Mouse (Mus musculus) adrenal gland, adult 18-20 months (tissue): ENCODE results near the gene Trim45. TPM values are rescaled to one million over a fixed set of nuclear protein-coding genes. Genes with fewer than 3 reads are reported as not detected.

Source experiments
- DNase-seq, 2 experiments: peaks; one replicate each; pipeline ENCODE4 v3.0.0; 2021 to 2022; ENCODE audit warnings: low spot score in 2 of 2
- long read RNA-seq, 2 experiments: library from polyadenylated mRNA; stranded (forward); transcript quantifications; one replicate each; pipeline ENCODE4 v2.0.0; 2021
- total RNA-seq, 2 experiments: library from RNA; stranded (reverse); gene quantifications; 1 replicate in 1 of 2; 2 replicates in 1 of 2; pipeline ENCODE4 v1.2.3; 2021

The Trim45 gene
- total RNA-seq = 1 to 10 TPM; 2.1 to 3.0 TPM
- long read RNA-seq, experiment 1, full-length matches to known transcripts = 5 of 7 reads
- long read RNA-seq, experiment 1, partial matches to known transcripts = 1 of 7 reads
- long read RNA-seq, experiment 1, other reads (novel, unspliced or antisense) = 1 of 7 reads
- long read RNA-seq, experiment 2, full-length matches to known transcripts = 7 of 9 reads
- long read RNA-seq, experiment 2, partial matches to known transcripts = 1 of 9 reads
- long read RNA-seq, experiment 2, other reads (novel, unspliced or antisense) = 1 of 9 reads

DNA sequence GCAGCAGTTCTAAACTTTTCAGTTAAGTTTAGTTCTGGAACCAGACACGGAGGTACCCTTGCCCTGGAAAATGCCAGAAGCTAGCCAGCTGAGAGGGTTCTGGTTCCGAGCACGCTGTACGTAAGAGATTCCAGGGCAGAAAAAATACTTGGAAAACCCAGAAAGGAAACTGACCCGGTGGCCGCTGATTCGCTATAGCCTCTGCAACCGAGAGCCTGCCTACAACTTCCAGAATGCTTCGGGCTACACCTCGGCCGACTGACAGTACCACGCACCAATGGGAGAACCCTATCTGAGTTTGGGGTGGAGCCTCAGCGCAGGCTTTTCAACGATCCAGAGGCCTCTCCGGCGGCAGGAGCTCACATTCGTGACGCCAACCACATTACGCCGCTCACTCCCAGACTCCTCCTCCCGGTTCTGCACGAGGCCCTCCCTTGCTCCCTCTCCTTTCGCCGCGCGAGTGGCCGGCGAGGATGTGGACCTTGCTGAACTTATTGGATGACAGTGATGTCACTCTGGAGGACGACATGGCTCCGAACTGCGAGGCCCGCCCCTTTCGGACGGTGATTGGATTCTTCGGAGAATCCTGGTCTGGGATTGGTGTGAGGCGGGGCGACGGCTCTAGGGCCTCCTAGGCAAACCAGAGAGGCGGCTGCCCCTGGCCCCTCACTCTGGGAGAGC, at the start of gene Trim45:
Gene Trim45 (plus strand): TSS at position 378 of the 681 bp plus-strand sequence.
- peak; percentile 91 to 94 for DNase-seq

DNA sequence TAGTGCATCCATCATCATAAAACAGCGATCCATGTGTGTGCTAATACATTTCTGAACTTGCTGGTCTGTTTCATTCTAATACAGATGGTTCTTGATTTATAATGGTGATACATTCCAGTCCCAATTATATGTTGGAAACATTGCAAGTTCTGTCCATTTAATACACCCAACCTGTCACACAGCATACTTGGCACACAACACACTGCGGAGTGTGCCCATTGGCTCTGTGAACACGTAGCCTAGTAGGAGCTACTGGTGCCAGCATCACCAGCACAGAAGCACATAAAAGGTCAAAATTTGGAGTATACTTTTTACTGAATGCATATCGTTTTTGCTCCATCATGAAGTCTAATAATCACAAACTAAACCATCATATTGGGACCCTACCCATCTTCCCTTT, 44.9 kb upstream of the Trim45 start:
- no peak for DNase-seq

DNA sequence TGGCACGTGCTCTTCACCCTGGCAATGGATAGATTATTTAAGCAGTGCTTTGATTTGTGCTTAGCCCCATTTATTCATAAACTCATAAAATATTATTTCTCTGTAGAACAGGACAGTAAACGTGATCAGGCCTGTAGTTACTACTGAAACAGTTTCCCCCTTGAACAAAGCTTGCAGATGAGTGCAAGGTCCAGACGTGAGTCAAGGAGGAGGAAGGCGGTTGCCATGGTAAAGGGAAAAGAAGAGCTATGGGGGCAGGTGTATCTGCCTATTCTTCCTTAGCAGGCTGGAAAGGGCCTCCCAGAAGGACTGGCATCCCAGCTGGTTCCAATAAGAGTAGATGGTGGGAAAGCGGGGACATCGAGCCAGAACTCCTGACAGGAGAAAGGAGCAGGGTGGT, 40.6 kb upstream of the Trim45 start:
- no peak for DNase-seq

DNA sequence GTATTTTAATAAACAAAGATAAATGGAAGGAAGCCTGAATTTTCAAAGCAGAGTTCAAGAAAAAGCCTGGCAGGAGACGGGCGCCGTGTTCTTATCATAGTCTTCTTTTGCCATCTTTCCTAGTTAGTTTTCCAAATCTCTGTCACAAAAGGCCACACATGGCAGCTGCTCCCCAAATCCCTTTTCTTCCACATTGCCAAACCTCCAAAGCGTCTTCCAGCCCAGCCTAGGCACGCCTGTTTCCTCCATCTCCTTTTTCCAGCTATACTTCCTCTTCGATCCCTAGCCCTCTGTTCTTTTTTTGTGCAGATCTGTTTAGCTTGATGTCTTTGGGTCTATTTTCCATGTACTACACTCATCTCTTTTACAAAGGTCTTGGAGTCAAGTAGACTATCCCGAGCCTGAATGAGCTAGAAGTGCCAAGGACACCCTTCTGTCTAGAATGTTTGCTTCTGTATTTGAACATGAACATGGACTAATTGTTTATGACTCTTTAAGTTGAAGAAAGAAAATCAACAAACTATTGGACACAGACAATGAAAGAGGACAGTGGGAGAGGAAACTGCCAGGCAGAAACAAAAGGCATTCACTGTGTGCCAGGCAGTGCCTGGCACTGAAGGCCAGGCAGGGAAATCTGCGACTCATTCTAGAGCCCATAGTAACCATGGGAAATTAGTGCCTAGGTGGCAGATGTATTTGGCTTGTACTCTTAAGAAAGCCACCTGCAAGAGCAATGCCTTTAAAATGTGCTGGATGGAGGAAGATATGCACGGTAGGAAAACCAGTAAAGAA, 40.0 kb upstream of the Trim45 start:
- no peak for DNase-seq

DNA sequence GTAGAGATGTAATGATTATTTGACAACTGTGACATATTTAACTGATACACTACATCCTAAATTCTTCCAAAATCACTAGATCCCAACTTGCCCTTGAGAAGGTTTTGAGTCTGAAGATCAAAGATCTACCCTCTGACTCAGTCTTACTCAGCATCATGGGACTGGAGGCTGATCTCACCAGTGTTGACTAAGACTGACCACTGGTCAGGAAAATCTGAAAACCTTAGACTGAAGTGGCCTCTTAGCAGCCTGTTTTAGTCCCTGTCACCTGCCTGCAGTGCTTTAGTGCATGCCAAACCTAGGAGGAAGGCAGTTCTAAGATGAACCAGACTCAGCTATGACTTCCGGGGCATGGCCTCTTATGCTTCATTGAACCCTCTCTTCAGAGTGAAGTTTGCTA, 32.8 kb upstream of the Trim45 start:
- peak in 1 of 2 experiments; percentile 7 for DNase-seq

DNA sequence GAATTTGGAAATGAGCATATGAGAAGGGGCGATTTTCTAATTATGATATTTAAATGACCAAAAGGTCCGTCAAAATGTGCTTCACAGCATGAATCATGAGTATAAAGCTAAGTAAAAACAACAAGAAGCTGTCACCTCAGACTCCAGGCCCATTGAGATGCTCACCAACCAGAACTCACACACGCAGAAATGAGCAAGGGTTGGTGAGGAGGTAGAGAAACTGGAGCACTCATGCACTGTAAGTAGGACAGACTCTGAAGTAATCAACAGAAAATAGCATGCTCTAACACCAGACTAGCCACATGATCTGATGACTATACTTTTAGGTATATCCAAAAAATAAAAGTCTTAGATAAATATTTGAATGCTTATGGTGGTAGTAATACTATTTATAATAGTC, 31.6 kb upstream of the Trim45 start:
- DNase-seq = no peak

DNA sequence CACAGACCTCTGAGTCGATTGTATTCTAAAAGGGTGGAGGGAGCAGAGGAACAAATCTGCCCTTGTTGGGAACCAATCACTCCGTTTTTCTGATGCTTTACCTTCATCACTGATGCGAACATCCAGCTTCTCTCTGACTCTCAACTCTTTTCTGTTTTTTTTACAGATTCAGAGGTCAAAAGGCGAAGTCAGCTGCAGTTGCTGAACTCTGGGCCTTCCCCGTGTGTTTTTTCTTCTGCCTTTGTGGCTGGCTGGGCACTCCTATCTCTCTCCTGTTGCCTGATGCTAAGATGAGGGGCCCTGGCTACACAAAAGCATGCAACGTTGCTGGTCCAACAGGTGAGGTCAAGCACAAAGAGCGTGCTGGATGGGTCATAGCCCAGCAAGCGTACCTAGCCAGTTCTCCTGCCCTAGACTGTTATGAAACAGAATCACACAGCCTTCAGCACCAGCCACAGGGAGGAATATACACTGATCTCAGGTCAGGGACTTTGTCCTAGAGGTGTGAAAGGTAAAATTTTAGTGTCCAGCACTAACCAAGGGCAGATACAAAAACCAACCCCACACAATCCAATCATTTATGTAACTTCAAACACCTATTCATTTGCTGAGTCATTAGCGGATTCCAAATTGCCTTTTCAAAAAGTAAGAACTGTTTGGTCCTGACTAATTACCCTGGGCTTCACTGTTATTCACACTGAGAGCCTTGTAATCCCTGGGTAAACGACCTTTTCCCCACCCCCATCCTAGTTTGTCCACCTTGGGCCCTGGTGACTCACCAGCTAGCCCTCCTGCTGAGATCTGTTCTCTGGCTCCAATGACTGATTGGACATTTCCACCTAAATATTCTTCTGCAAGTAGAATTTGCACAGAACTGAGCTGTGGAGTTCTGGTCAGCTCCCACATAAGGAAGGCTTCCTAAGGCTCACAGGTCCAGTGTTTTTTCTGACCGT, 29.3 kb upstream of the Trim45 start:
- peak in 1 of 2 experiments; percentile 24 for DNase-seq

DNA sequence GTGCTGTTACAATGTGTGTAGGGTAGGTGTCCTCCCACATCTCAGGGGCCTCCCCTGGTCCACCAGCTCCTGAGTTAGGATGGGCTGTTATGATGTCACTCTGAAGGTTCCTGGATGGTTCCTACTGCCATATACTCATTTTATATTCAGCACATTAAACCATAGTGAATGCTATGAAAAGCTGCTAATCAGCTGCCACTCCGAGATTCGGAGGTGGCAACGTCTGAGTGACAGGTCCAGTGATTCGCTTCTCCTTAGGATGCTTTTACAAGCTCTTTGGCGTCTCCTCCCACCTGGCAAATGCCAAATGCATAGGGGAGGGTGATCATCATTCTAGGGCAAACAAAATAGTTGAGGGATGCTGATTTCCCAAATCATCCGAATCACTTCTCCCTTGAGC, 26.5 kb upstream of the Trim45 start:
- DNase-seq = no peak

DNA sequence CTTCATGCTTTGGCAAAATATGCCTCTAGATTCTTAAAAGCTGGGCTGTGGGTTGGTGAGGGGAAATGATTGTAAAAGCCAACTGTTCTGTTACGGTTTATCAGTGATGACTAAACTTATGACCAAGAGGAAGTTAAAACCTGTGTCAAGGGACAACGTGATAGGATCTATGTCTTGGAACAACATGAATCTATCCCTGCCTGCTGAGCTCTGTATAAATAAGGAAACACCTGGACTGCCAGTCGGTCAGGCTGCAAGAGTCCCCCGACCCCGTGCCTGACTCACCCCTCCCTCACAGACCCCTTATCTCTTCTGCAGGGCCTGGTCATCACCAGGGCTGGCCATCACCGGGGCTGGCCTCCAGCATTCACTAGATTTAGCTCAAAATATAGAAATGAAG, 15.9 kb upstream of the Trim45 start:
- DNase-seq = no peak

DNA sequence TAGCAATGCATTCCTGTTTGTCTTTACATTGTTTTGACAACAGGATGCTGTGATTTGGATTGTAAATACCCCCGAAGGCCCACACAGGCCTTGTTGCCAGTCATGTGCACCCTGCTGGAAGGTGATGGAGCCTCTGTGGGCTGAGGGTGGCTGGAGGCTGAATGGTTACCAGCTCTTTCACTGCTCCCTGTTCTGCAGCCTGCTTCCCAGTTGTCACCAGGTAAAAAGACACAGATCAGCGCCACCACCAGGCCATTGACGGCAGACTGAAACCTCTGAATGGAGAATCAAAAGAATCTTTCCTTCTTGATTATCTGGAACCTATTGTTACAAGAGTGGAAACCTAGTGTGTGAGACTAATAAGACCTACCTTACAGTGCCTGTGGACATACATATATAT, 15.1 kb upstream of the Trim45 start:
- no peak for DNase-seq

DNA sequence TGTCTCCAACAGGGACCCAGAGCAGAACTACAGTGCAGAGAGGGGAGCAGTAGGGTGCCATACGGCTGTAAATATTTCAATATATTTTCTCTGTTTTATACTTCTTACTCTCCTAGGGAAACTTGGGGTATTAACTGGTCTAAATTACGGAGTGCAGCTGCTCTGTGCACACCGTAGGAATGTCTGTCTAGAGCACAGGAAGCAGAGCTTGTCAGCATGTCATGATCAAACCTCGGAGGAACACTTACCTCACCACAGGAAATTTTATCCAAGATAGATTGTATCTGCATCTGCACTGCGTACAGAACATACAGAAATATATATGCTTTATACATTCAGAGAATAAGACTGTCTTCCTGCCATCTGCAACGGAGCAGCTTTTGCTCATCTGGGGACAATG, 13.4 kb upstream of the Trim45 start:
- DNase-seq = no peak

DNA sequence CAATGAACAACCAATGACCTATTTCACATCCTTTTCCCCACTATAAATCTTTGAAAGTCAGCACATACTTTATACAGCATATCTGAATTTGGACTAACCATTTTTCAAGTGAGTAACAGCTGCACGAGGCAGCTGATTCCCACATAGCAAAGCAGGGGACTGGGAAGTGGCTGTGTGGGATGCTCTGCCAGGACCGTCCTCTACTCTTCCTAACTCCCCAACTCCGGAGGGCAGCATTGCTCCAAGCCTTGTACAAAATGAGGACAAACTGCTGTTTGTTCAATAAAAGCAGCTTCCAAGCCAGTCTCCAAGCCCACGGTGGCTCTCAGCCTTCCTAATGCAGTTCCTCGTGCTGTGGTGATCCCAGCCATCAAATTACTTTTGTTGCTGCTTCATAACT, 11.4 kb upstream of the Trim45 start:
- no peak for DNase-seq

DNA sequence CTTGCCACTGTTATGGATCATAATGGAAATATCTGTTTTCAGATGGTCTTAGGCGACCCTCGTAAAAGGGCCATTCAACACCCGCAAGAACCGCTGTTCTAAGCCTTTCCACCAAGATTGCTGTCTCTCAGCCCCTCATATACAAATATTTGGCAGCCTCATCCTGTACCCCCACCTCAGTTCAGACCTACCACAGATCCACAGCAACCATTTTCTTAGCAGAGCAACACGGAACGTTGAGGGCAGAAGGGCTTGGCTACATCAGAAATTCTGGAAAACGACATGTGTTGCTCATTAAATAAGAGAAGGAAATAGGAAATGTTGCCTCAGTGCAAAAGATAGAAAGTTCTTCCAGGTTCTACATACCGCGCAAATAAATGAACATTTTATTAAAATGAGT, 11.0 kb upstream of the Trim45 start:
- DNase-seq = no peak

DNA sequence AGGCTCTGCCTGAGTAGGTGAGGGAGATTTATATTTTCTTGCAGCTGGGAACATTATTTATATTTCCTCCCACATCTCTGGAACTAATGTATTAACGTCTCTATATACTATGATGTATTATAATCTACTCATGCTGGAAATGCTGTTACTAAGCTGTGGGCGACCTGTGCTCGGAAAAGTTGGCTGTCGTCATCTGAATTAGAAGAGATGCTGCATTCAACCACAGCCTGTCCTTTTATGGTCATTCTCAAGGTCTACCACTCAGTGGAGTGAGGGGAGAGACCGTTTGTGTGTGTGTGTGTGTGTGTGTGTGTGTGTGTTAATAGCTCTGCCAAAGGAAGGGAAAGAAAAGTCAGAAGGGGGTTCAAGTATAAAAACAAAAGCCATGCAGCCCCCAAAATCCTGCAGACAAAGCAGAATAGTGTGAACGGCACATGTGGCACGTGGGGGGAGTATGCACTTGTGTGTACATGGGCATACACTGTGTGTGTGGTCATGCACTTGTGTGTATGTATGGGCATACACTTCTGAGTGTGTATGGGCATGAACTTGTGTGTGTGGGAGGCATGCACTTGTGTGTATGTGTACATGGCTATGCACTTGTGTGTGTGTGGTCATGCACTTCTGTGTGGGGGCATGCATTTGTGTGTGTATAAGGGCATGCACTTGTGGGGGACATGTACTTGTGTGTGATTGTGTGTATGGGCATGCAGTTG, 10.3 kb upstream of the Trim45 start:
- DNase-seq = no peak

DNA sequence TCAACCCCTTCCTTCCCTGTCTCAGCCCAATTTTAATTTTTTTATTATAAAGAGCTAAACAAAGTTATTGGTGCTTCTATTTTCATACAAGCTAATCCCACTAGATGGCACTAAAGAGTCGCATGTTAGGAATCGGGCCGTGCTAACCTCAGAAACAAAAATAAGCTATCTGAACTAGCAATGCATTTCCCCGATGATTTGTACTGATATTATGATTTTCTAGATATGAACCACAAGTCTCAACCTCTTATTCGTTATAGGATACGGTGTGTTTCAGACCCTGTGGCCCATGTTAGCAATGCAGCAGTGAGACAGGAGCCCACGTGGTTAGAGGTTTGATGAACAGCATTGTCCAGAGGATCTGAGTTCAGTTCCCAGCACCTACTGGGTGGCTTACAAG, 5.2 kb upstream of the Trim45 start:
- no peak for DNase-seq

DNA sequence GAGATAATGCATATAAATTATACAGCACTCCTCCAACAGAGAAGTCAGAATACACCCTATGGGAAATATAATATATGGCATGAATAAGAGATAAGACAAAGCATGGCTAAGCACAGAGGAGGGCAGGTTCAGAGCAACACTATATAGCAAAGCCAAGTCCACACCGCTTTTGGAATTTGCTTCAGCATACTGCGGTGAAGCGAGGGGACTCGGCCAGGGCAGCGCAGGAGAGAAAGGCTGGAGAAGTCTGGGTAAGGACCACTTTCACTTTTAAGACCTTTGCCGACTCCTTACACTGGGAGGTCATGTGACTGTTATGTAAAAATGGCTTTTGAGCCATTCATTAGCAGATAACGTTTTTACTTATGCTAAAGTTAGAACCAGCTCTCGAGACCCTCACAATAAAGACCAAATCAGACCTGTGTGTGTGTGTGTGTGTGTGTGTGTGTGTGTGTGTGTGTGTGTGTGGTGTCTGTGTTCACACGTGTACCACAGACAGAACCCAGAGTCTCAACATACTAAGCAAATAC, 1.3 kb upstream of the Trim45 start:
- no peak for DNase-seq

DNA sequence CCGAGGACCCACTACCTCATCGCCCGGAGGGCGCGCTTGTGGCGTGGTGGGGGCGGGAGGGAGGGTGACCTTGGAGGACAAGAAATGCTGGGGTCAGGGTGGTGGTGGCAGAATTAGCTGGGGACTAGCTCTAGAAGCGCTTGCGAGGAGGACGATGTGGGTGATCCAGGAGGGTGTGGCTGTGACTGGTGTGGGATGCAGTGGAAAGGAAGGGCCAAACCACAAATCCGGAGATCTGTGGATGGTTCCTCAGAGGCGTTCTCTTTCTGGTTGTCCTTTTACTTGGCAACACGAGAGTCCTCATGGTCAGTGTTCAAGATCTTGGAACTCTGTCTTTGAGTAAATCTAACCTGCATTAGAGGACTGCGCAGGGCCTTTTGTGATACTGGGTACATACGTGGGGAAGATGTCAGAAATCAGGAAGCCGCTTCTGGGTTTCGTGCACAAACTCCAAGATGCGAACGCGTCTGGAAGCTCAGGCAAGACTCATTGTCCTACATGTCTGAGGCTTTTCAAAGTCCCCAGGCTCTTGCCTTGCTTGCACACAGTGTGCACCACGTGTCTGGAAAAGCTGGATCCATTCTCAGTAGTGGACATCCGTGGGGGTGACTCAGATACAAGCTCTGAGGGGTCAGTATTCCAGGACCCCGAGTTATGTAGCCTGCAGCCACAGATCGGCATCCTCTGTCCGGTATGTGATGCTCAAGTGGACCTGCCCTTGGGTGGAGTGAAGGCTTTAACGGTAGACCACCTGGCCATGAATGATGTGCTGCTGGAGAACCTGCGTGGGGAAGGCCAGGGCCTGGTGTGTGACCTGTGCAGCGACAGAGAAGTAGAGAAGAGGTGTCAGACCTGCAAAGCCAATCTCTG, 739 bp downstream of the Trim45 start:
- DNase-seq = no peak

DNA sequence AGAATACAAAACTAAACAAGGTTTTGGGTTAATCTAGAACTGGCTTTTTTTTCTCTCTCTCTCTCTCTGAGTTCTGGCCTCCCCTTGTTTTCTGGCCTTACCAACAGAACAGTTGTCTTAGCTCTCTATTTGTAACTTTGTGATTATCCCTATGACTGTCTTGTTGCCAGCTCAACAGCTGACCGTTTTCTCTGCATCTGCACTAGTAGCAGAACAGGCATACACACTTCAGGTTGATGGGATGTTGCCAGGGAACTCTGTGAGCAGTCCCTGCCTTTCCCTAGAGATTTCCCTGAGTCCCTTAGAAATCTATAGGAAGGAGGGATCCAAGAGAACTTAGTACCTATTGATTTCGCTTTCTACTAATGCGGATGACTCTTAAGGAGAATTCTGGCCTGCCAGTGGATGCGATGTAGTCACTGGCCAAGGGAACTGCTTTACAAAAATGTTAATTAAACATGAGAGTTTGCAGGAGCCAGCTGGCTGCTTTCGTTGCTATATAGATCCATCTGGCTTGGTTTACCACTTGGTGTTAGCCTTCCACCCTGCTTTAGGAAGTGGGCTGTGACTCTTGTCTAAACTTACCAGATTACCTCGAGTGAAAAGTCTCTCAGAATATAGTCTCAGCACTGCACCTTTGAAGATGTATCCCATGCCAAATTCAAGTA, 2.2 kb downstream of the Trim45 start:
- DNase-seq = no peak

DNA sequence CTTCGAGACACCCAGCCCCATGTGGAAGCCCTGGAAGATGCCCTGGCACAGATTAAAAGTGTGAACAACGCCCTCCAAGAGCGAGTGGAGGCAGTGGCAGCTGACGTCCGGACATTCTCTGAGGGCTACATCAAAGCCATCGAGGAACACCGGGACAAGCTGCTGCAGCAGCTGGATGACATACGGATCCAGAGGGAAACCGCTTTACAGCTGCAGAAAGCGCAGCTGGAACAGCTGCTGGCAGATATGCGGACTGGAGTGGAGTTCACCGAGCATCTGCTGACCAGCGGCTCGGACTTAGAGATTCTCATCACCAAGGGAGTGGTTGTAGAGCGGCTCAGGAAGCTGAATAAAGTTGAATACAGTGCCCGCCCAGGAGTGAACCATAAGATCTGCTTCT, 3.2 kb downstream of the Trim45 start:
- DNase-seq = no peak
